Mouse (Mus musculus) c-Kit-negative CD71-positive TER-119-positive erythroid progenitor cells, embryonic 14.5 days (primary cell): ENCODE measurements at regions not wholly inside any gene's neighbourhood (a gene's known extent, or its start where the extent isn't known, plus 50 kb on each side); places are given as distances from the start of the nearest gene placed in this dataset.

ENCODE experiments used
- DNase-seq: peaks from one replicate; pipeline ENCODE4 v3.0.0-alpha.2; 2013; ENCODE audit warnings: low read depth, low spot score

GRCm38 (mm10) chr9:113426324-113426723 is 281.7 kb downstream of the Pdcd6ip start:
- no peak for DNase-seq

DNA sequence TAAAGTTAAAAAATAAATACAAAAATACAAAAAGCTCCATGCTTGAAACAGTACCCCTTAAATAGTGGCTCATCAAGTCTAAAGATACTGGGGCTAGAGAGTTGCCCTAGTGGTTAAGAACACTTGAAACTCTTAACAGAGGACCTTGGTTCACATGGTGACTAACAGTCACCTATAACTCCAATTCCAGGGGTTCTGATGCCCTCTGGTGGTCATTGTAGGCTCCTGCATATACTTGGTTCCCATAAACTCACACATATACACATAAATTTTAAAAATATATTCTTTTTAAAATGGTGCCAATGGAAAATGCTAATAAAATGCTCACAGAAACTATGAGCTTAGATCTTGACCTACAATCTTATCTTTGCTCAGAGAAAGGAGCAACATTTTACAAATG is 286.4 kb downstream of the Pdcd6ip start:
- no peak for DNase-seq

- DNase-seq, result no peak
Observed at GRCm38 (mm10) chr9:113421121-113421520, 286.9 kb downstream of the Pdcd6ip start.

GRCm38 (mm10) chr9:113419801-113420200 is 288.3 kb downstream of the Pdcd6ip start:
- DNase-seq, result no peak

GRCm38 (mm10) chr9:113417106-113417505 is 291.0 kb downstream of the Pdcd6ip start:
- DNase-seq, result no peak

DNA sequence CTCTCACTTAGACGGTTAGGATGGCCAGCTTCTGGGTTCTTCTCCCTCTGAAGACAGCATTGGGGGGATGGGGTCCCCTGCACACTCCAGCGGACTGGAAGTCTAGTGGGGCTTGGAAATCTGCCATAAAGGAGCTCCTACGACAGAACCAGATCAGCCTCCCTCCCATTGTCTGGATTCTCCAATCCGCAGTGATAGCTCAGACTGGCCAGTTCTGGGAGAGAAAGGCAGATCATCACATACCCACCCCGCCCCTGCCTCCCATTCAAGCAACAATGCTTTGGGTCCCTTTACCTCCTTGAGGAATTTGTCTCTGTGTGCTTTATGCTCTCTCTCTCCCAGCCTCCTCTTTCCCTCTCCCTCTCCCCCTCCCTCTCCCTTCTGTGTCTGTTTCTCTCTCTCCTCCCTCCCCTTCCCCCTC is 292.5 kb downstream of the Pdcd6ip start:
- DNase-seq, result no peak

DNA sequence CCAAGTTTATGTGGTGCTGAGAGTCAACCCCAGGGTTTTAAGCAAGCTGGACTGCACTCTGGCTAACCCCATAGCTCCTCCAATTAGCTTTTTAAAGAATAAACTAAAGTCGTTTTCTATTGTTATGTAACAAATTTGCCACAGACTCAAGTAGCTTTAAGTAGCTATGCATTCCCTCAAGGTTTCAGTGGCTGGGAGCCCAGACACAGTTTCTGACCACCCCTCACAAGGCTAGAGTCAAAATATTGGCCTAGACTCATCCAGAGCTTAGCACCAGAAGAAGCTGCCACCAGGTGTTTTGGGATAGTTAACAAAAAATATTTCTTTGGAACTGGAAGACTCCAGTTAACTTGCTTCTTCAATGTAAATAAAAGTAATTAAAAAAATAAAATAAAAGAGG is 293.4 kb downstream of the Pdcd6ip start:
- no peak for DNase-seq

DNA sequence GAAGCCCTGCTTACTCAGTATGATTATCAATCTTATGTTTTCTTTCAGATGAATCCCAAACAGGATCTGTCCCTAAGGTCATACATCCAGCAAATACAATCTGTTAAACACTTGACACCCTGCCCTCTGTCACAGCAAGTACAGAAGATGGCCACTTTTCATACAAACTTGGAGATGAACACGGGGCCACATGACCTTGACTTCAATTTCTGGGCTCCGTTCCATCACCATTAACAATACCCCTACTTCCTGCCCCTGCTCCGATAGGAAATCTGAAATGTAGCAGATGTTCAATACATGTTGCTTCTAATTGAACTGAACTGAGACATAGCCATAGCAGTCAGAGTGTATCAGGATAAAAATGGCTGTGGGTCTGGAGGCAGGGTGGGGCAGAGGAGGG is 294.2 kb downstream of the Pdcd6ip start:
- no peak for DNase-seq

DNA sequence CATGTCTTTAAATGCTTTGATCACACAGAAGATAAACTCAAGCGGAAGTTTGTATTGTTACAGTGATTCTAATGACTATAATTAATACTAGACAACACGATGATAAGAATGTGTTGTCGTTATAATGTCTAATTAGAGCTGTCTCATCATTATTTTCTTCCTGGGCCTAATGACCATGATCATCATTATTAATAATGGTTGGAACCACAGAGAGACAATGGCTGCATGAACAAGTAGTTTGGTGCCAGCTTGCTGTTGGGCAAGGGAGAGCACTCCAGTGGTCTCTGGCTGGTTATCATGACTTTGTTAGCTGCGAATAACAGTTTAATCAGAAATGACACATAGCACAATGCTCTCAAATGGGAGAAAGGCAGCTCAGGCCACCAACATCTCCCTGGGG is 296.4 kb downstream of the Pdcd6ip start:
- DNase-seq, result no peak

GRCm38 (mm10) chr9:113408521-113408920 is 299.5 kb downstream of the Pdcd6ip start:
- DNase-seq, result no peak

DNA sequence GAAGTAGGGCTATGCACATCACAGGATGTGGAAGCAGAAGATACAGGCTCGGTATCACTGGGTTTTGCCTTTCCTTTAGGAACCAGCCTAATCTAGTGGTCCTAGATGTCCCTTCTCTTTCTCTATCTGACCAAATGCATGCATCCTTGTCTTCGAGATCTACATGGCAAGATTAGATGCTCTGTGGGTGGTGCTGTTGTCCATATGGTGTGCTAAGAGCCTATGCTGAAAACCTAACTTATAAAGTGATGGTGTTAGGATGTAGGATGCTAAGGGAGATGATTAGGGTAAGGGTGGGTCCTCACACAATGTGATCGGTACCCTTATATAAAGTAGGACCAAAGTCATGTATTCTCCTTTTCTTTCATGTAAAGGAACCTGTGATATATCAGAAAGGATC is 313.7 kb downstream of the Pdcd6ip start:
- no peak for DNase-seq

DNA sequence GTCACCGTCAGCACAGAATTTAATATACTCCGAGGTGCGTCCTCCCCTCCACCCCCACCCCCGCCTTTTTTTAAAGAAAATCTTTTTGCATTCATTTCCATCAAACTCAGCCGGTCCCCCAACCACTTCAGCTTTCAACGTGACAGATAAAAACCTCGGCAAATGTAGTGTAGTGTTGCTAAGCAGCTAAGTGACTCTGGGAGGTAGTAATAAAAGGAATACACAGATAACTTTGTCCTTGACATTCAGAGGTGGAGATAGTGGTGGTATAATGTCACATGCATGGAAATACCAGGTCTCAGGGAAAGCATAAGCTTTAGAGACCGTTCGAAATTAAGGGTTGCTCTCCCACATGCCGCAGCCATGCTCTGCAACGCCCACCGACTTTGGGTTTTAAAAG is 320.7 kb downstream of the Pdcd6ip start:
- no peak for DNase-seq

- no peak for DNase-seq
Observed at GRCm38 (mm10) chr9:113381591-113382110, 326.4 kb downstream of the Pdcd6ip start.

DNA sequence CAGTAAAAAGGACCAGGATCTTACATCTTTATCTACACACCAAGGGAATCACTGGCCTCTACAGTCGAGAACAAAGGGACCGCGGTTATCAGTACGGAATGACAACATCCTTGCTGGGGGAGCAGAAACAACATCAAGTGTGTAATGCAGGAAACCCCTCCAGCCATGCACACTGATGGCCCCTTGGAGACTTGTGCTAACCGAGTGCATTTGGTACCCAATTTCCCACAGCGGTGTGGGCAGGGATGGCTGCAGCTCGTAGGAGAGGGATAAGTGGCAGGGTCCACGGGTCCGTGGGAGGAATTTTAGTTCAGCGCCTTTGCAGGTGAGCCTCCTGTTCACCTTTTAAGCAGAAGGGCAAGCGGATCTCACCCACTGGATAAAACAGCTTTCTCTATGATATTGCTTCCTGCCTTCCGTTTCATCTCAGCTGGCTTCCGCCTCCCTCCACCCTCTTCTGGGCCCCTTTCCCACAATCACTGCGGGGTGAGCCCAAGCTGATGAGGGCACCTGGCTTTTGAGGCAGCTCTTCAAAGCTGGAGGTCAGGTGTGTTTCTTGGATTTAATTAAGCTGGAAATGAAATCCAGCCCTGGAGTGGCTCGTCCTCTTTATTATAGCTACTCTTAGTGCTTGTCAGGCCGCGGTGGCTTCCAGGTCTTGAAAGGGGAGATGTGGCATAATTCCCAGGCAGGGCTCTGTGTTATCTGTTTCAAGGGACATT is 327.5 kb downstream of the Pdcd6ip start:
- DNase-seq, result no peak

- DNase-seq, result no peak
Observed at GRCm38 (mm10) chr9:113378525-113378924, 329.5 kb downstream of the Pdcd6ip start.

GRCm38 (mm10) chr9:113371718-113372306 is 336.2 kb downstream of the Pdcd6ip start:
- DNase-seq, result no peak

- no peak for DNase-seq
Observed at GRCm38 (mm10) chr9:113347942-113348341, 360.1 kb downstream of the Pdcd6ip start.

GRCm38 (mm10) chr9:113346531-113346930 is 361.5 kb downstream of the Pdcd6ip start:
- DNase-seq, result no peak

- no peak for DNase-seq
Observed at GRCm38 (mm10) chr9:113342131-113342530, 365.9 kb downstream of the Pdcd6ip start.

GRCm38 (mm10) chr9:113340838-113341237 is 367.2 kb downstream of the Pdcd6ip start:
- no peak for DNase-seq

GRCm38 (mm10) chr9:113340036-113340435 is 368.0 kb downstream of the Pdcd6ip start:
- DNase-seq, result no peak

DNA sequence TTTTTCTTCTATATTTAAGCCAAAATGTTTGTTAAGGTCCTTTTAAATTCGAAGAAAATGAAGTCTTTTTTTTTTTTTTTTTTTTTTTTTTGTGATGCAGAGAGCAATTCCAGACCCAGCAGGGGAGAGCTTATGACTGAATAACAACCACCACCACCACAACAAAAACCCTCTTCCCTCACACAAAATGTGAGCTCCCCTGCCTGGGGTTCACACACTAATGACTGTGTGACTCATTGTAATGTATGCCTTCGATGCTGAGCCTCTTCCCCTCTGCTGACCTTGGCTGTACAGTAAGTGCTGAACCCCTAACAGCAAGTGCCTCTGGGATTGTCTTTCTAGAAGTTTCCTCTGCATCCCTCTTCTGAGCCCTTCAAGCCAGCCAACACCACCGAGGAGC is 383.6 kb downstream of the Pdcd6ip start:
- DNase-seq, result no peak
